Mouse (Mus musculus) macrophage (primary cell): ENCODE data around the gene Lamp2. TPM values are rescaled to one million over a fixed set of nuclear protein-coding genes. Genes with fewer than 3 reads are reported as not detected.
A peak's percentile ranks its signal among the peaks of the same experiment; 100 is the strongest.

Experiments
- H3K27ac ChIP-seq: fragments of 350-480 bp; formaldehyde crosslinking; 2 replicates; pipeline ENCODE4 v1.9.0; 2021
- H3K36me3 ChIP-seq: fragments of 350-480 bp; formaldehyde crosslinking; 2 replicates; pipeline ENCODE4 v1.9.0; 2021; ENCODE audit errors: inconsistent target
- H3K4me3 ChIP-seq: fragments of 350-480 bp; formaldehyde crosslinking; 2 replicates; pipeline ENCODE4 v1.9.0; 2021; ENCODE audit errors: inconsistent target
- H3K79me2 ChIP-seq: fragments of 350-480 bp; formaldehyde crosslinking; 2 replicates; pipeline ENCODE4 v1.9.0; 2021; ENCODE audit errors: inconsistent target
- WGBS: methylation state at CpG from one replicate; pipeline ENCODE4 v1.1.7; 2026; ENCODE audit warnings: inconsistent platforms; ENCODE audit not compliant: missing documents; 5-methylcytosine and 5-hydroxymethylcytosine counted together
- polyA plus RNA-seq: library from polyadenylated mRNA; stranded (reverse); fragments of 250-400 nt; gene quantifications from 3 replicates; pipeline ENCODE4 v1.2.4, GENCODE M21; 2018; ENCODE audit warnings: inconsistent platforms

Gene Lamp2
- polyA plus RNA-seq, 1 experiment from 2014 or later = 849 TPM

DNA sequence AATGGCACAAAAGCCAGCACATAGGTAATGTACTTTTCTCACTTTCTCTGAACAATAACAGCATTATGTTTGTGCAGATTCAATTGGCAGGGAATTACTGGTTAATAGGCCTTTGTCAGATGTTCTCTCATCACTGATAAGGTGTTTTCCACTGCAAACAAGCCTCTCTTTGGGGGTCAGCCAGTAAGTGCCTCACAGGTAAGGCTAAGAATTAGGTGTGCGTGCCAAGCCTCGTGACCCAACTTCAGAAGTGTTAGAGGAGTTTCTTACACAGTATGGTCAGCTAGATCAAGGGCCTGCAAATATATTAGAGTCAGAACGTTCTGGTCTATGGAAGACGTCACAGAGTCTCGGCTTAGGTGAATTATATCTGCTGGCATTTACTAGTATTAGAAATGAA, 2.3 kb downstream of the Lamp2 start:
- 93% methylated on average over 5 of the region's 5 CpGs for WGBS
- peaks cover 4% of the 10 kb centered on the region; the same call in 1 of the 2 replicates for H3K36me3 ChIP-seq
- peaks cover 73% of the 10 kb centered on the region for H3K79me2 ChIP-seq
- H3K27ac ChIP-seq = no peak overlapping the region
- no peak overlapping the region for H3K4me3 ChIP-seq

DNA sequence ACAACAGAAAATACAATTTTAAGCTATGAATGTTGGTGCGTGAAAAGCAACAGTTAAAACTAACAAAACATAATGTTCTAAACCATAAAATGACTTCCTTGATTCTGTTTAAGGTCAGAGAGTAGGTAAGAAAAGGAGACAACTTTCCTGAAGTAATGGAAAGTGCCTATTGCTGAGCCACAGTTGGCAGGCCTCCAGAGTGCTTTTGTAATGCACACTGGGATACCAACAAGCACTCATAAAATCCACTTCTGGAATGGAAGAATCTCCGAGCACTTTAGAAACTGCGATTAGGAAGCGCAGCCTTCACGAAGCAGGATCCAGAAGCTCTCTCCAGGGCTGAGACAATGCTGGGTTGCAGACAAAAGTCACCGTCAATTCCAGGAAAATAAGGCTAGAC, 5.8 kb downstream of the Lamp2 start:
- peaks cover 100% of the 10 kb centered on the region for H3K79me2 ChIP-seq
- H3K4me3 ChIP-seq = no peak overlapping the region
- peaks cover 4% of the 10 kb centered on the region; the same call in 1 of the 2 replicates for H3K36me3 ChIP-seq
- WGBS = 90% methylated on average over 6 of the region's 6 CpGs
- no peak overlapping the region for H3K27ac ChIP-seq

DNA sequence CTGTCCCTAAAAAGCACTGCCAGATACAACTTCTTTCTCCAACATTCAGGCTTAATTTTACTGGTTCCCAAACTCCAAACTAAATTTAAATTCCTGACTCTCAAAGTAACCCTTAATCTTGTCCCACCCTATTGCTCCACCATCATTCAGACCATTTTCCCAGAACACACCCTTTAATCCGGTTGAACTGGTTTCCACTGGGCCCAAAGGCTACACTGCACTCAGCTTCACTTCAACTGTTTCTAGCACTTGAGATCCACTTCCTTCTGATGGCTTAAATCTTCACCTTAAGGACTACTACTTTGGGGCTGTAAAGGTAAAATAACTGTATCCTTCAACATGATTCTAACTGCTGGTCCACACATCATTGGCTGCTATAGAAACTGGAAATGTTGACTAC, 10.5 kb downstream of the Lamp2 start:
- WGBS = 83% methylated on average over 1 of the region's 1 CpGs
- Histone ChIP-seq H3K79me2 (peaks cover 100% of the 10 kb centered on the region), H3K4me3 (no peak overlapping the region), H3K27ac (no peak overlapping the region), H3K36me3 (peaks cover 4% of the 10 kb centered on the region; the same call in 1 of the 2 replicates)

DNA sequence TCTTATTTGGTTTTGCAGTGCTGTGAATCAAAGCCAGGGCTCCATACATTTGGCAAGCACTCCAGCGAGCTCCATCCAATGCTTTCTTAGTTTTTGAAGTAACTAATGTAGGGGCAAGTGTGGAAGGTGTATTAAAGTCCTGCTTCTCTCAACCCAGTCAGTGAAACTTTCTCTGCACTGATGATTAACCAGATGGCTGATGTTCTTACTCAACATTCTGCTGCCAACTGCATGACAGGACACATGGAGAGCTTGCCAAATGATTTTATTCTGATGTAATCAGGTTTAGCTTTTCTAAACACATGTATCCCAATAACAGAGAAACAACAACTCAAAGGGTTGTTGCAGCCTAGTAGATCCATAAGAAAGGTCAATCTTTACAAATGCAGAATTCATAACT, 13.8 kb downstream of the Lamp2 start:
- WGBS = no CpG with 5 or more reads among the region's 1 CpGs
- Histone ChIP-seq H3K4me3 (no peak overlapping the region), H3K79me2 (peaks cover 94% of the 10 kb centered on the region), H3K36me3 (no peaks in the 10 kb centered on the region), H3K27ac (no peak overlapping the region)

DNA sequence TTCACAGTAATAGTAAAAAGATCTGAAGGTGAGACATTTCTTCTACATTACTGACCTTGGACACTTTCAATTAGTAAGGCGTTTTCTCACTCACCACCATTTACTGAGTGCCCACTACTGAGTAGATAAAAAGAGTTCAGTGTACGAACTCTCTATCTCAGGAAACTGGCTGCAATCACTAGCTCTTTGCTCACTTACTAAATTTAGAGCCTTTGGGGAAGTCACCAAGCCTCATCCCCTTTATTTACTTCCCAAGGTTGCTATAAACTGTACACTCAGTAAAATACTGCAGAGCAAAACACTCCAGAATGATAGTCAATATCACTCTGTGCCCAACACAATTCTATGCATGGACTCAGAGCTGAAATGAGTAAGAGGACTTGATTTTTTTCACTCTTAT, 16.6 kb downstream of the Lamp2 start:
- WGBS = 44% methylated on average over 2 of the region's 2 CpGs
- Histone ChIP-seq H3K36me3 (peaks cover 21% of the 10 kb centered on the region; the same call in 1 of the 2 replicates), H3K4me3 (no peak overlapping the region), H3K79me2 (peaks cover 92% of the 10 kb centered on the region), H3K27ac (peak overlapping the region; percentile 40)

DNA sequence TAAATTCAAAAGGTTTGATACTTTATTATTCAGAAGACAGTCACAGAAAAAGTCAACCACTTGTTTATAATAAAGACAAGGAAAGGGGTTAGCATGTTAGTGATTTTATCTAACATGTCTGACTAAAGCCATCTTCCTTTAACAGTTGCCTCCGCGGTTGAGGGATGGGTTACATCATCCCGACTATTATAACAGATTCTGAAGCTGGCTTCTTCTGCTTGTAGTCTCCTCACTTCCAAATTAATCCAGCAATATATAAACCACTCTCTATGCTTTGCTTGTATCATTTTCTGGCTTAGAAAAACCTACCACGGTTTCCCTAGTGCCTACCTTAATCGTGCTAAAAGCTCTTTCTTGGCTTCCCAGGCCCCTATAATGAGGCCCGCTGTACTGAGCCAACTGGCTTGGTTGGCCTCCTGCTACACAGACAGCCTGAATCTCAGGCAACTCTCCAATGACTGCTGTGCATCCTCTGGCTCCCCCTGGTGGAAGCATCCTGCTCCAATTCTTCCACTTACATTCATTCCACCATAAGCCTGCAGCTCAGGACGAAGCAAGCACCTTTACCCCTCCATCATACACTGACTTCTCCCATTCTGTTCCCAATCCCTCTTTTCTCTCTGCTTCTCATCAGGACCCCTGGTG, 18.0 kb downstream of the Lamp2 start:
- Histone ChIP-seq H3K27ac (no peak overlapping the region), H3K36me3 (peaks cover 21% of the 10 kb centered on the region; the same call in 1 of the 2 replicates), H3K4me3 (no peak overlapping the region), H3K79me2 (peaks cover 78% of the 10 kb centered on the region)
- WGBS = 59% methylated on average over 7 of the region's 7 CpGs

DNA sequence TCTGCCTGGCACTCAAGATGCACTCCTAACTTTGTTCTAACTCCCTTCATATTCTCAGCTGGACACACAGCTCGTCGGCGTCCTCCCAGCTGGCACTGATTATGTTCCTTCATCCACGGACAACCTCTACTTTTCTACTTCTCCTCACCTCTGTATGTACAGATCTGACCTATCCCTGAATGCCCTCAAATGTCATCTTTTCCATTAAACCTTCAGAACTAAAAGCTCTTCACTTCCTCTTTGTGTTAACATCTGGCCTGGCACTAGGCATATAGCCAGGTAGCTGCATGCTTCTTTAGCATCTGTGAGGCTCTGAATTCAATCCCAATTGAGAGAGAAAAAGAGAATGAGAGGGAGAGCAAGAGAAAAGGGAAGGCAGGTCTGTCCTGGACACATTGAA, 26.8 kb downstream of the Lamp2 start:
- no peak overlapping the region for H3K27ac ChIP-seq
- H3K79me2 ChIP-seq = peaks cover 31% of the 10 kb centered on the region; the same call in 1 of the 2 replicates
- no peak overlapping the region for H3K4me3 ChIP-seq
- H3K36me3 ChIP-seq = peaks cover 23% of the 10 kb centered on the region; the same call in 1 of the 2 replicates
- 86% methylated on average over 4 of the region's 4 CpGs for WGBS

DNA sequence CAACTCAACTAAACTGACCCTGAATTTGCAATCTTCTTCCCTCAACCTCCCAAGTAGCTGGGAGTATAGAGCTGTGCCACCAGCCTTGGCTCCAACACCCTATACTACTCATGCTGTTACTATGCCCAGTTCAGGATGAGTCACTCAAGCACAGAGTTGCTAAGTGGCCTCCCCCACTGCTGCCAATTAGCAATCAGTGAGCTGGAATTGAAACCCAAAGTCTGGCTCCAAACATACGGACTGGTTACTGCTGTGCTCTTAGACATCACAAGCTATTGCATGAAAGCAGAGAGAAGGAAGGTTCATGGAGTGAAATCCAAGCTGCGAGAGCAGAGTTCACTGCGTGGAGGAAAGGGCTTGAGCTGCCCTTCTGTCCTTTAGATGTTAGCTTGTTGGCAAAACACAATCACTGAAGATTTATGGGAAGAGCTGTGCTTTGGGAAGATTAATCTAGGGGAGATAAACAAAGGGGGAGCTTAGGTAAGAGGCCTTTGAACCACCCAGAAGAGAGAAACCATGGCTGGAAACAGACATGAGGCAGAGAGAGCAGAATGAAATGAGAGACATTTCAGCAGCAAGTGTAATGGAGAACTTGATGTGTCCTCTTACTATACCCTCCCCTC, 27.3 kb downstream of the Lamp2 start:
- no peak overlapping the region for H3K27ac ChIP-seq
- 95% methylated on average over 2 of the region's 3 CpGs for WGBS
- peaks cover 25% of the 10 kb centered on the region; the same call in 1 of the 2 replicates for H3K36me3 ChIP-seq
- H3K79me2 ChIP-seq = peaks cover 36% of the 10 kb centered on the region; the same call in 1 of the 2 replicates
- no peak overlapping the region for H3K4me3 ChIP-seq

DNA sequence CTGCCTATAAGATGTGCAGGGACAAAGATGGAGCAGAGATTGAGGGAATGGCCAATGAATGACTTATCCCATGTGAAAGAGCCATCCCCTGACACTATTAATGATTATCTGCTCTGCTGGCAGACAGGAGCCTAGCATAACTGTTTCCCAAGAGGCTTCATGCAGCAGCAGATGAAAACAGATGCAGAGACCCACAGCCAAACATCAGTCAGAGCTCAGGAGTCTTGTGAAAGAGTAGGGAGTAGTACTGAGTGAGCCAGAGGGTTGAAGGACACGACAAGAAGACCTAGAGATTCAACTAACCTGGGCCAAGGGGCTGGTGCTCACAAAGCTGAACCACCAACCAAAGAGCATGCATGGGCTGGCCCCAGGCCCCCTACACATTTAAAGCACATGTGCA, 30.2 kb downstream of the Lamp2 start:
- 64% methylated on average over 1 of the region's 1 CpGs for WGBS
- no peak overlapping the region for H3K27ac ChIP-seq
- peaks cover 38% of the 10 kb centered on the region; the same call in 1 of the 2 replicates for H3K79me2 ChIP-seq
- H3K36me3 ChIP-seq = peaks cover 30% of the 10 kb centered on the region; the same call in 1 of the 2 replicates
- no peak overlapping the region for H3K4me3 ChIP-seq

DNA sequence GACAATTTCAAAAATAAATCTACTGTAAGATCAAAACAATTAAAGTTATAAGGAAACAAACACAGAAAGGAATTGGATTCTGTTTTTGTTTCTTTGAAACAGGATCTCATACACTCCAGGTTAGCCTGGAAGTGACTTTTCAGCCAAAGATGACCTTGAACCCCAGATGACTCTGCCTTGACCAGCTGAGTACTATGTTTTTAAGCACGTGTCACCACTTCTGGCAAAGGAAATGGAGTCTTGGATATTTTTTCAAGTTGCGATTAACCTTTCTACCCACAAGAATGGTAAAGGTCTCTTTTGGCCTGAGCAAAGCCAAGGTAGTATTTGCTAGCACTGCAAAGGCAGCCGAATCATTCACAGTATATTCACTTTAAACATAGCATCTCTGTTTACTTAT, 33.2 kb downstream of the Lamp2 start:
- Histone ChIP-seq H3K36me3 (peaks cover 31% of the 10 kb centered on the region), H3K79me2 (peaks cover 18% of the 10 kb centered on the region; the same call in 1 of the 2 replicates)
- 87% methylated on average over 3 of the region's 3 CpGs for WGBS

DNA sequence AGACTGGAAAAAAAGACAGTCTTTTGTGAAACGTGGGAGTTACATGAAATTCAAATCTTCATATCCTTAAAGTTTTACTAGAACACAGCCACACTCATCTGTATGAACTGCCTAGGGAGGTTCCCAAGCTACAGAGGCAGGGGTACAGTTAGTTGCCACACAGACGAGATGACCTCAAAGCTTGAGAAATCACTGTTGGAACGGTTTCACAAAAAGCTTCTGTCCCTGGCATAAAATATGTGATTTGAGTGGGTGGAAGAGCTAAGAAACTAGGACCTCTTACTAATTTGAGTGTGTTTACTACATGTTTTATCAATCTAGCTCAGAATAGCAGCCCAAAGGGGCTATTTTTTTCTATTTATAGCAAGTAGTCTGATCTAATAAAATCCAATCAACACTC, 33.9 kb downstream of the Lamp2 start:
- Histone ChIP-seq H3K4me3 (no peak overlapping the region), H3K27ac (no peak overlapping the region), H3K36me3 (peaks cover 31% of the 10 kb centered on the region), H3K79me2 (peaks cover 18% of the 10 kb centered on the region; the same call in 1 of the 2 replicates)
- WGBS = 64% methylated on average over 3 of the region's 3 CpGs

More for the DNA sequence above, 33.2 kb downstream of the Lamp2 start:
- no peak overlapping the region for H3K27ac ChIP-seq
- no peak overlapping the region for H3K4me3 ChIP-seq

DNA sequence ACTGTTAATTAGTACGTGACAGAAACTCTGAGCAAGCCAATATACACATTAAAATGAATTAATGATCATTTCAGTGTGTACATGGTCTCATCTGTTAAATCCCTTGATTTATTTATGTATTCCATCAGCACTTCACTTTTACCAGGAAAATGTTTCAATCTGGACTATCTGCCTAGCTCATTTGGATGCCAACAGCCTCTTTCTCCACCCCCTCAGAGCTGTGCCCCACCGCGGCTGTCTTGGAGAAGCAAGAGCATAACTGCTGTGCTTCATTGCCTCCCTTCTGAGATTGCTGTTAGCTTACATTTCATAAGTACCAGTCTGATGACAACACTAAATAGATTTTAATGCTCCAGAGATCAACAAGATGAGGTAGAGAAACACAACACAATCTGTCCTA, 52.4 kb downstream of the Lamp2 start:
- Histone ChIP-seq H3K27ac (no peak overlapping the region), H3K36me3 (no peaks in the 10 kb centered on the region), H3K79me2 (no peaks in the 10 kb centered on the region), H3K4me3 (no peak overlapping the region)
- 82% methylated on average over 3 of the region's 3 CpGs for WGBS

DNA sequence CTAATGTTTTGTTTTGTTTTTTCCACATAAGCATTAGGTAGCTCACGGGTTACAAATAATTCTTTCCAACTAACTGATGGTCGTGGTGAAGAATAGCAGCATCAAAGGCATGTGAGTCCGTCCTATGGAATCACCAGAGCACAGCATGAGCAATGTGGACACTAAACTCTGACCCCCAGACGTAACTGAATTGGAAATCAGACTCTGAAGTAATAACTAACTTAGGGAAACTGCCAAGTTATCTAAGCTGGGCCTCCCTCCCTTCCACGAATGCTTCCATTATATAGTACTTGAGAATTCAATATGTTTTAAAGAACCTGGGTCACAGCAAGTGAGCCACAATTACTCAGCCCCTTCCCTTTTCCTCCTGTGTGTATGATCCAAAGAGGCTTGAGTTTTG, 53.3 kb downstream of the Lamp2 start:
- Histone ChIP-seq H3K79me2 (no peaks in the 10 kb centered on the region), H3K4me3 (no peak overlapping the region), H3K27ac (no peak overlapping the region), H3K36me3 (no peaks in the 10 kb centered on the region)
- 93% methylated on average over 5 of the region's 5 CpGs for WGBS

DNA sequence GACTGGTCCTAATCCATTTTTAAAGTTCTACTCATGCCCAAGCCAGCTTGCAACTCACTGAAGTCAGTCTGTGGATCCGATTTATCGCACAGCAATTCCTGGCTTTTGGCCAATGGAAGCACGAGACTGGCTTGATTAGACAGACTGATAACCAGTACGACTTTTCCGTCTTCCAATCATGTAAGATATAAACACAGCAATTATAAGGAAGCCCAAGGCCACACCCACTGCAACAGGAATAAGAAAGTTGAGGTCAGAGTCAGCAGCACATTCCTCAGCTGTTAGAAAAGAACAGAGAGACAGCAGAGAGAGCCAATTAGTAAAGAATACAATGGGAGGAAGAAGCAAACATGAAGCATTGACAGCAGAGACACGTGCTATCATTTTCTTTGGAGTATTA, 54.2 kb downstream of the Lamp2 start:
- Histone ChIP-seq H3K4me3 (no peak overlapping the region), H3K79me2 (no peaks in the 10 kb centered on the region), H3K27ac (no peak overlapping the region), H3K36me3 (no peaks in the 10 kb centered on the region)
- WGBS = 71% methylated on average over 4 of the region's 6 CpGs

DNA sequence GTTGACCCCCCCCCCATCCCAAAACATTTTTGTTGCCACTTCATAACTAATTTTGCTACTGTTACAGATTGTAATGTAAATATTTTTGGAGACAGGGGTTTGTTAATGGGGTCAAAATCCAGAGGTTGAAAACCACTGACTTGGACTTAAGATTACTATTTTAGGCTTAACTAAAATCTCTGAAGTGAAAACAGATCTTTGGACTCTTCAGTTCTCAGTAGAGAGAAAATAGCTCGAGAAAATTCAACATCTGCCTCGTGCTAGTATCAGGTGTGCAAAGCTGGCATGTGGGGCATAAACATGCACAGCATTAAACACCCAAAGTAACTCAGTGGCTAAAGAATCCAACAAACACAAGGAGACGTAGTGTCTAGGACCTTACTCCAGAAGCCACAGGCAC, 55.6 kb downstream of the Lamp2 start:
- H3K36me3 ChIP-seq = no peaks in the 10 kb centered on the region
- no peak overlapping the region for H3K4me3 ChIP-seq
- no peaks in the 10 kb centered on the region for H3K79me2 ChIP-seq
- 90% methylated on average over 3 of the region's 3 CpGs for WGBS
- no peak overlapping the region for H3K27ac ChIP-seq
